Mouse (Mus musculus): ENCODE results near the gene Hnrnph2.

Hnrnph2 gene

GRCm38 (mm10) chrX:134600659-134601379 lies at the start of gene Hnrnph2, which contains the start of gene Gla:
TSS of gene Hnrnph2 (plus strand) at chrX:134601179.
TSS of gene Gla (minus strand) at chrX:134601125.
- H3K27me3 ChIP-seq (ENCODE audit: control insufficient read depth, insufficient read depth, low read length, poor library complexity, severe bottlenecking): no peaks in the 10 kb centered on the region
- DNase-seq (ENCODE audit: low read depth, low spot score): peak; percentile 98
- no peaks in the 10 kb centered on the region for H3K36me3 ChIP-seq (ENCODE audit: control insufficient read depth, insufficient read depth, low read length, poor library complexity, severe bottlenecking)

DNA sequence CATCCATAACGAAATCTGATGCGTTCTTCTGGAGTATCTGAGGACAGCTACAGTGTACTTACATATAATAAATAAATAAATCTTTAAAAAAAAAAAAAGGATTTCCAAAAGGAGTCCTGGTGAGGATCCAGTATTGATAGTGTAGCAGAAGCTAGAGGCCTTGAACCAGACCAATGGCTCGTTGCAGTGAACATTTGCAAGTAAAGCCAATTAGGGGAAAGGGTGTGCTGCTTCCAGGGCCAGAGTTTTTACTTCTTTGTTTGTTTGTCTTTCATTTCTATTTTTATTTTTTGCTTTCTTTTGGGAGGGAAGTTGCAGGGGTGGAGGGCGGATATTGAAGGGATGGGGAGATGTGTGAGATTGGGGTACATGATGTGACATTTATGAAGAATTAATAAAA lies 47.7 kb upstream of the Hnrnph2 start:
- DNase-seq (ENCODE audit: low read depth, low spot score): no peak
- Histone ChIP-seq H3K27me3 (ENCODE audit: control insufficient read depth, insufficient read depth, low read length, poor library complexity, severe bottlenecking) (no peaks in the 10 kb centered on the region), H3K36me3 (ENCODE audit: control insufficient read depth, insufficient read depth, low read length, poor library complexity, severe bottlenecking) (peaks cover 7% of the 10 kb centered on the region; the same call in 1 of the 2 replicates)

GRCm38 (mm10) chrX:134554425-134554824 lies 46.6 kb upstream of the Hnrnph2 start:
- Histone ChIP-seq H3K27me3 (ENCODE audit: control insufficient read depth, insufficient read depth, low read length, poor library complexity, severe bottlenecking) (no peaks in the 10 kb centered on the region), H3K36me3 (ENCODE audit: control insufficient read depth, insufficient read depth, low read length, poor library complexity, severe bottlenecking) (peaks cover 7% of the 10 kb centered on the region; the same call in 1 of the 2 replicates)
- DNase-seq (ENCODE audit: low read depth, low spot score): no peak

DNA sequence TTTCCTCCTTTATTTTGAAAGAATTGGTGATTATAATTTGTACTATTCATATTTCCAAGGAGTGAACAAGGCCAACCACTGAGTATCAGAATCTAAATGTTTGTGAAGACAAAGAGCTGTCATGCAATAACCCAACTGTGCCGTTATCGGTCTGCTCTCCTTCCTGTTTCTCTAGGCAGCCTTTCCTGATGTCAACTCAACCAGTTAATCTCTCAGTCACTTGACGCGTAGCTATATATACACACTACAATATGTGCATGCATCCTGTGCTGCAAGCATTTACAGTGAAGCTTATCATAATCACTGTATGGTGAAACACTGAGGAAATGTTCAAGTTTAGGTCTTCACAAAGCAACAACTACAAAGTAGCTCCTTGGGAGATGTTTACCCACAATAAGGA lies 36.7 kb upstream of the Hnrnph2 start:
- DNase-seq (ENCODE audit: low read depth, low spot score): peak; percentile 74
- H3K27me3 ChIP-seq (ENCODE audit: control insufficient read depth, insufficient read depth, low read length, poor library complexity, severe bottlenecking): no peaks in the 10 kb centered on the region

DNA sequence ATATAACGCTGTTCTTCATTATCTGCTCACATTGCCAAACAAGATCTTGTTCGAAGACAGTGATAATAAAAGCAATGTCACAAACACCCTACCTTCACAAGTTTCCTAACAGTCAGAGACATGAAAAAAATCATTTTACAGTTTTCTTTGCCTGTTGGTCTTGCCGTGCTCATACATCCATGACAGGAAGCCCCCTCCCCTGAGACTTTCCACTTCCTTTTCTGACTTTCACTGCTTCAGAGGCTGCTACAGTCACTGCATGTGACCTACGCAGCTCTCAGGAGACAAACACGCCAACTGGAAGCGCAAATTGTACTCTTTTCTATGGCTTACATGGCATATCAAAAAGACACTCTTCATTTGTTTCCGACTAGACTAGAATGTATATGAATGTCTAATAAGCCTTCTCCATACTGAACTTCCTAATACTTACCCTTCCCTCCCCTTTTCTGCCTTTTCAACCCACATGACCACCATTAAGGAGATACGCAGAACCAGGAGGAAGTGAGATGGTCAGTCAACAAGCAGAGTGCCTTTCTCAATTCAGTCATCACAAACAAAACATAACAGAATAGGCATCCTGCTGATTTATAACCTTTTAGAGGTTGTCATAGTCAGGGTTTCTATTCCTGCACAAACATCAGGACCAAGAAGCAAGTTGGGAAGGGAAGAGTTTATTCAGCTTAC lies 34.3 kb upstream of the Hnrnph2 start:
- Histone ChIP-seq H3K27me3 (ENCODE audit: control insufficient read depth, insufficient read depth, low read length, poor library complexity, severe bottlenecking) (no peaks in the 10 kb centered on the region), H3K36me3 (ENCODE audit: control insufficient read depth, insufficient read depth, low read length, poor library complexity, severe bottlenecking) (peaks cover 3% of the 10 kb centered on the region; the same call in 1 of the 2 replicates)
- peak; percentile 90 for DNase-seq (ENCODE audit: low read depth, low spot score)

More for the DNA sequence above, 36.7 kb upstream of the Hnrnph2 start:
- H3K36me3 ChIP-seq (ENCODE audit: control insufficient read depth, insufficient read depth, low read length, poor library complexity, severe bottlenecking): peaks cover 3% of the 10 kb centered on the region; the same call in 1 of the 2 replicates

DNA sequence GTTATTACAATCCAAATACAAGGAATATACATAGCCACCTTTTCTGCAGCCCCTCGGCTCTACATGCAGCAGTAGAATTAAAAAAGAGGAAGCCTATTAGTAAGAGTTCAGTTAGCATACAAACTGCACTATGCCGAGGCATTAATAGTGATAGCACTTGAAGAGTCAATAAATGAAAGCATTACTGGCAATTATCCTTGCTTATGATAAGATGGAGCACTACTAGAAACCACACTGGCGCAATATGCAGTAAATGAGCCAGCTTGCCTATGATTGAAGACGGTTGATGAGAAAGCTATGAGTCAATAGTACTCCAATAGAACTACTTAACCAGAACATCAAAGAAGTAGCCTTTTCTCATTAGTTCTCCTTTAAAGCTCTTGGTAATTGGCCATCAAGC lies 23.1 kb upstream of the Hnrnph2 start:
- Histone ChIP-seq H3K36me3 (ENCODE audit: control insufficient read depth, insufficient read depth, low read length, poor library complexity, severe bottlenecking) (no peaks in the 10 kb centered on the region), H3K27me3 (ENCODE audit: control insufficient read depth, insufficient read depth, low read length, poor library complexity, severe bottlenecking) (no peaks in the 10 kb centered on the region)
- no peak for DNase-seq (ENCODE audit: low read depth, low spot score)

GRCm38 (mm10) chrX:134580528-134581305 lies 20.3 kb upstream of the Hnrnph2 start:
- peak; percentile 50 for DNase-seq (ENCODE audit: low read depth, low spot score)
- Histone ChIP-seq H3K27me3 (ENCODE audit: control insufficient read depth, insufficient read depth, low read length, poor library complexity, severe bottlenecking) (no peaks in the 10 kb centered on the region), H3K36me3 (ENCODE audit: control insufficient read depth, insufficient read depth, low read length, poor library complexity, severe bottlenecking) (no peaks in the 10 kb centered on the region)

DNA sequence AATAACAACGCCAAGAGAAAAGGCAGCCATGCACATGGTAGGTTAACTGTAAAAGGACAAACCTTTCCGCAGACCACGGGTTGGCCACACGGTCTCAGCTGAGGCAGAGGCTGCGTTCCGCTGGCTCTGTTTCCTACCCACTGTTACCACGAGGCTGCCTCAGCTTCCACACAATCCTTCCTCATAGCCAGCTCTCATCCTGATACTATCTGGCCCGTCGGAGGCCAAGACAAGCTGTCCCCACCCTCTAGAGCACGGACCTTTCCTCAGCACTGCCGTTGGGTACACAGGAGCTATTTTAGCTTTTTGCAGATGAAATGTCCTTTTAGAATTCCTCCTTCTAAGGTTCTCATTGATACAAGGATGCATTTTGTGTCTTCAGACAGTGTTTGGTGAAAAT lies 18.7 kb upstream of the Hnrnph2 start:
- no peaks in the 10 kb centered on the region for H3K36me3 ChIP-seq (ENCODE audit: control insufficient read depth, insufficient read depth, low read length, poor library complexity, severe bottlenecking)
- H3K27me3 ChIP-seq (ENCODE audit: control insufficient read depth, insufficient read depth, low read length, poor library complexity, severe bottlenecking): no peaks in the 10 kb centered on the region
- DNase-seq (ENCODE audit: low read depth, low spot score): peak; percentile 36

- Histone ChIP-seq H3K36me3 (ENCODE audit: control insufficient read depth, insufficient read depth, low read length, poor library complexity, severe bottlenecking) (no peaks in the 10 kb centered on the region), H3K27me3 (ENCODE audit: control insufficient read depth, insufficient read depth, low read length, poor library complexity, severe bottlenecking) (no peaks in the 10 kb centered on the region)
- peak; percentile 59 for DNase-seq (ENCODE audit: low read depth, low spot score)
These were observed 17.9 kb upstream of the Hnrnph2 start, which contains the start of gene Btk for GRCm38 (mm10) chrX:134582888-134583669. TSS of gene Btk (minus strand) at chrX:134583570.

DNA sequence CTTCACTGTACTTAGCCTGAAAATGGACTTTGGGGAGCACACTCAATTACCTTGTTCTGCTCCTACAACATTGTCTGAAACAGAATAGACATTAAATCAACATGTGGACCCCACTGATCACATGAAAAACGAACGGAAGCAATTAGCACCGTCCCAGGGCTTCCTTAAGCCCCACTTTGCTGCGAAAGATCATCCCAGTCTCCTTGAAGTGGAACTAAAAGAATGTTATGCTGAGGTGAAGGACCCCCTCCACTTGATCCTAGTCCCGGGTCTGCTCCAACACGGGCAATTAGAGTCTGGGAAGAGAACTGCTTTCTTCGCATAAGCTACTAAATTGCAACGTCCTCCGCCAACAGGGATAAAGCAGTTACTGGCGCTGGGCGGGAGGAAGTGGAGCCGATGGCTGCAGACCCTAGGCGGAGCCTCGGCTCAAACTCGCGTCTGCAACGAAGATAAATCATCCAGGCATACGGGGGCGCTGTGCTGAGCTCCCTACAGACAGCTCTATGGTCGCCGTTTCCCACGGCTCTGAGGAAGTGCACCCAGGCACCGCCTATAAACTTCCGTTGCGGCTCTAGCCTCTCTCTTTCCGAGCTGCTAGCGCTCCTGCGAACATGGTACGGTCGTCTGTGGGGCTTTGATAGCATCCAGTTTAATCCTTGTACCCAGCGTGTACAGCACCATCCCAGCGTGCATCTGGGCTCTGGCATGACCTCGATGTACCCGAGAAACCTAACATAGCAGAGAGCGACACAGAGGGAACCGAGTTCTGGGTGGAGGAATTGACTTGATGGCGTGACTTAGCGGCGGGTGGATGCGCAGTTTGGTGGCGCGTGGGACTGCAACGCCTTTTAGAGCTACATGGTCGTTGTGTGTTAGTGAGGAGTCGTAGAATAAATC lies 15.6 kb upstream of the Hnrnph2 start, which contains the start of gene Rpl36a:
Gene Rpl36a (plus strand): TSS at position 552 of the 900 bp plus-strand sequence.
- Histone ChIP-seq H3K36me3 (ENCODE audit: control insufficient read depth, insufficient read depth, low read length, poor library complexity, severe bottlenecking) (peaks cover 2% of the 10 kb centered on the region; the same call in 1 of the 2 replicates), H3K27me3 (ENCODE audit: control insufficient read depth, insufficient read depth, low read length, poor library complexity, severe bottlenecking) (no peaks in the 10 kb centered on the region)
- DNase-seq (ENCODE audit: low read depth, low spot score): peak; percentile 94

- Histone ChIP-seq H3K27me3 (ENCODE audit: control insufficient read depth, insufficient read depth, low read length, poor library complexity, severe bottlenecking) (no peaks in the 10 kb centered on the region), H3K36me3 (ENCODE audit: control insufficient read depth, insufficient read depth, low read length, poor library complexity, severe bottlenecking) (peaks cover 2% of the 10 kb centered on the region; the same call in 1 of the 2 replicates)
- DNase-seq (ENCODE audit: low read depth, low spot score): no peak
These were observed 14.5 kb upstream of the Hnrnph2 start for GRCm38 (mm10) chrX:134586447-134586846.

GRCm38 (mm10) chrX:134588261-134588660 lies 12.7 kb upstream of the Hnrnph2 start:
- H3K36me3 ChIP-seq (ENCODE audit: control insufficient read depth, insufficient read depth, low read length, poor library complexity, severe bottlenecking): peaks cover 2% of the 10 kb centered on the region; the same call in 1 of the 2 replicates
- H3K27me3 ChIP-seq (ENCODE audit: control insufficient read depth, insufficient read depth, low read length, poor library complexity, severe bottlenecking): no peaks in the 10 kb centered on the region
- no peak for DNase-seq (ENCODE audit: low read depth, low spot score)

DNA sequence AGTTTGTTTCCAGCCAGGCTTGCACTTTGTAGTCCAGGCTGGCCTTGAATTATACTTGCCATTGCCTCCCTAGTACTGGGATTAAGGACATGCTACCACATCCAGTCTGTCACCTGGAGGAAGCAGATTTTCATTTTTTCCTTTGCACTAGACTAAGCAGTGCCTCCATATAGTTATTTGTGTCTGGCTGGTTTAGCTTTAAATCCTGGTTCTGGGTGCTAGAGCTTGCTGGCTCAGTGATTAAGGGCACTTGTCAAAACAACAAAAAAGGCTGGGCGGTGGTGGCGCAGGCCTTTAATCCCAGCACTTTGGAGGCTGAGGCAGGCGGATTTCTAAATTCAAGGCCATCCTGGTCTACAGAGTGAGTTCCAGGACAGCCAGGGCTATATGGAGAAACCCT lies 12.0 kb upstream of the Hnrnph2 start:
- Histone ChIP-seq H3K36me3 (ENCODE audit: control insufficient read depth, insufficient read depth, low read length, poor library complexity, severe bottlenecking) (peaks cover 2% of the 10 kb centered on the region; the same call in 1 of the 2 replicates), H3K27me3 (ENCODE audit: control insufficient read depth, insufficient read depth, low read length, poor library complexity, severe bottlenecking) (no peaks in the 10 kb centered on the region)
- no peak for DNase-seq (ENCODE audit: low read depth, low spot score)

Measured in splenic B cell, adult 2 months (primary cell).